Mouse (Mus musculus) kidney, adult 18-20 months (tissue): ENCODE results near the gene Afg1l.

Experiments
- DNase-seq: peaks from one replicate; pipeline ENCODE4 v3.0.0; 2021

Gene Afg1l

DNA sequence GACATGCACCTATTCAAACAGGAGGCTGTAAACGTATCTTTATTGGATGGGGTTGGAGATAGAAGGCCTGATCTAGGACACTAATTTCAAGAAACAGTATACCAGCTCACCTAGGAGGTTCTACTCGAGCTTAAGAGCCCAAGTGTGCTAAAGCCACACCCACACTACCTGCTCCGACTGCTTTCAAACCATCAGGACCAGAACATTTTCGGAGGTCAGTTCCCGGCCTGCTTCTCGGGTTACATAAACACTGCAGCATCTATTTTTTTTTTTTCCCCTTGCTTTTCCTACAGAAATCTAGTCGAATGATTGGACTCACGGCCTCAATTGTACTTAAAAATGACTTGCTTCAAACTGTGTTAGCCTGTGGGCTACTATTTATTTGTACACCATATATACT, 214.7 kb downstream of the Afg1l start:
- DNase-seq: peak; percentile 8
